Mouse (Mus musculus) central nervous system, embryonic 14 days (tissue): ENCODE measurements around the gene Pkd2. TPM values are rescaled to one million over a fixed set of nuclear protein-coding genes. Genes with fewer than 3 reads are reported as not detected.

ENCODE experiments used
- polyA plus RNA-seq: library from polyadenylated mRNA; depleted of rRNA; stranded (reverse); fragments of >200 nt; gene quantifications from 2 replicates; pipeline ENCODE4 v1.2.3, GENCODE M21; 2012; rRNA removed

Gene Pkd2
- 37.4 and 44.7 TPM in 2 replicates for polyA plus RNA-seq

DNA sequence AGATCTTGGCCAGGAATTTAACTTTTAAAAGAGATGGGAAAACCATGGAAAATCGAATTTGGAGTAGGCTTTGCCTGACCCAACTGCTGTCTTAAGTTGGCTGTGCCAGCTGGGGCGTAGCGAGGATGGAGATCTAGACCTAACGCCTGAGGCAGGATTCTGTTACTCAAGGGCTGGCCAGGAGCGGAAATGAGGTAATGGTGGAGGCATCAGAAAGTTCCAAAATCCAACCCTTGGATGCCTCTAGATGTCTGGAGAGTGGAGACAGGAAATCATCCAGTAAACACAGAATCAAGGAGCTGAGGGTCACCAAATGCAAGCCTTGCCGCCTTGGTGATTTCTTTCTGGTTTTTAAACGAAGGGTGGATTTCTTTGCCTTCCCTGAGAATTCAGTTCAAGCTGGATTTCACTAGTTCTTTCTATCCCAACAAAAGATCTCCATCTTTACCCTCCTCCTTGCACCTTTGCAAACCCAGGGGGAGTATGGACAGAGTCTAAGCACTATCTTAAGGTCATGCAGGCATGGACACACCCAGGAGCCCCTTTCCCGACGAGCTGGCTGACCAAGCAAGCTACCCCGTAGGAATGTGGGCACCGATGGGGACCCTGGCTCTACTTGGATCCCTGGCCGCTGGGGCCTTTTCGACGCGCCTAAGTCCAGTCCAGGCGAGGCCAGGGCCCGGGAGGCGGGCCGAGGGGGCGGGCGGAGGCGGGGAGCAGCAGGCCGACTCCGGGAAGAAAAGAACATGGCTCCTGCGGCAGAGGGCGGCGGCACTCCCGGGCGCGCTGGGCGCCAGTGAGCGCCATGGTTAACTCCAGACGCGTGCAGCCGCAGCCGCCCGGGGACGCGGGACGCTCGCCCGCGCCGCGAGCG is at the start of gene Pkd2:
Pkd2 (plus strand) TSS at position 619 of the 874 bp plus-strand sequence.

DNA sequence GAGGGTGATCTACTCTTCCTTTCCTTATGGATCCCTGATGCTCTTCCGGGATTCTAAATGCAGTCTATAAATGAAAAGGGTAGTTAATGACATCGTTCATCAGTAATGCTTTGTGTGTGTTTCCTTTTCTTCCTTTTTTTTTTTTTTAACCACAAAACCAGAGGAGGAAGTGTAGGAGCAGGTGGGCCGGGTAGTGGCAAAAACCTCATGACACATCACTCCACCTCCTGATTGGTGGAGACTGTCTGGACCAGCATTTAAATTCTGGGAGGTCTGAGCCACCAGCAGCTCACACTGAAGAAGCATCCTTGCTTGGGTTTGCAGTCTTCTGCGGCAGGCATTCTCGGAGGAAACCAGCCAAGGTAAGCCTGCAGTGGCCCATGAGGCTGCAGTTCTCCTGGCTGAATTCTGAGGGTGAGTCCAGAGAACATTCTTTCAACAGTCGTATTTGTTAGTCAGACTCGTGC is 24.4 kb upstream of the Pkd2 start, which contains the start of gene Spp1:
Spp1 (plus strand) TSS at position 284 of the 467 bp plus-strand sequence.

DNA sequence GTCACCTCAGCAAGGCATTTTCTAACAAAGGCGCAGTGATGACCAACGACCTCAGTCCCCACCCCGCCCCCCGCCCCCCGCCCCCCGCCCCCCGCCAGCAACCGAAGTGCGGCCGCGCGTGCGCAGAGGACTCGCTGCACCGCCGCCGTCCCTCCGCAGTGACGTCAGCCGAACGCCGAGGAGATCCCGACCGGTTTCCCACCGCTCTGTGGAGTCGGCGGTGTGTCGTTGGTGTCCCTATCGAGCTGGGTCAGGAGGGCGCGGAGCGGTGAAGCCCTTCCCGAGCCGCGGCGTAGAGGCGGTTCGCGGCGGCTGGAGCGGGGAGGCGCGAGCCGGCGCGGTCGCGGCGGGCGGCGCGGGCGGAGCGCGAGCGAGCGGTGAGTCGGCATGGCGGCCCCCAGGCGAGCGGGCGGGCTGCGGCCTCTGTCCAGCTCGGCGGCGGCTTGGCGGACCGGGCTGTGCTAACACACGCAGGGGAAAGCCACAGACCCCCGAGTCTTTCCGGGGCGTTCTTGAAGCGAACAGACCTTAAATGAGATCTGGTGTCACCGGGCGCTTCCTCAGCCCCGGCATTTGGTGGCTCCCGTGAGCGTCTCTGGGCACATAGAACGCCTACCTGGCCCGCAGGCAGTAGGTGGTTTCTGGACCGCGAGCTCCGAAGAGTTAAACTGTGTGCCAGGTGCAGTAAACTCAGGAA is 49.1 kb downstream of the Pkd2 start, which contains the start of gene BC005561:
BC005561 (plus strand) TSS at position 158 of the 697 bp plus-strand sequence.

Other genes with a start within 250 kb of the Pkd2 start
- 27.1 and 44.8 TPM in 2 replicates for gene Ibsp, start 160.3 kb upstream of the Pkd2 start, polyA plus RNA-seq
- not detected in 2 replicates for gene Mepe, start 134.1 kb upstream of the Pkd2 start, polyA plus RNA-seq
- gene Spp1, start 24.3 kb upstream of the Pkd2 start, polyA plus RNA-seq, result 39.2 and 83.0 TPM in 2 replicates
- gene BC005561, start 48.9 kb downstream of the Pkd2 start, polyA plus RNA-seq, result 4.3 and 4.6 TPM in 2 replicates